Mouse (Mus musculus) embryonic fibroblast, embryonic 13.5 days (primary cell): ENCODE results near the gene Arx.

Experiments used
- CTCF ChIP-seq: IDR thresholded peaks from 2 replicates; pipeline ENCODE4 v1.5.1; 2011; ENCODE audit warnings: mild to moderate bottlenecking, control low read depth, low read length, moderate library complexity, borderline replicate concordance; ENCODE audit not compliant: insufficient read depth
- POLR2A ChIP-seq: IDR thresholded peaks from 2 replicates; pipeline ENCODE4 v1.6.1; 2011; ENCODE audit warnings: low read depth, mild to moderate bottlenecking, control low read depth, low read length, moderate library complexity

DNA sequence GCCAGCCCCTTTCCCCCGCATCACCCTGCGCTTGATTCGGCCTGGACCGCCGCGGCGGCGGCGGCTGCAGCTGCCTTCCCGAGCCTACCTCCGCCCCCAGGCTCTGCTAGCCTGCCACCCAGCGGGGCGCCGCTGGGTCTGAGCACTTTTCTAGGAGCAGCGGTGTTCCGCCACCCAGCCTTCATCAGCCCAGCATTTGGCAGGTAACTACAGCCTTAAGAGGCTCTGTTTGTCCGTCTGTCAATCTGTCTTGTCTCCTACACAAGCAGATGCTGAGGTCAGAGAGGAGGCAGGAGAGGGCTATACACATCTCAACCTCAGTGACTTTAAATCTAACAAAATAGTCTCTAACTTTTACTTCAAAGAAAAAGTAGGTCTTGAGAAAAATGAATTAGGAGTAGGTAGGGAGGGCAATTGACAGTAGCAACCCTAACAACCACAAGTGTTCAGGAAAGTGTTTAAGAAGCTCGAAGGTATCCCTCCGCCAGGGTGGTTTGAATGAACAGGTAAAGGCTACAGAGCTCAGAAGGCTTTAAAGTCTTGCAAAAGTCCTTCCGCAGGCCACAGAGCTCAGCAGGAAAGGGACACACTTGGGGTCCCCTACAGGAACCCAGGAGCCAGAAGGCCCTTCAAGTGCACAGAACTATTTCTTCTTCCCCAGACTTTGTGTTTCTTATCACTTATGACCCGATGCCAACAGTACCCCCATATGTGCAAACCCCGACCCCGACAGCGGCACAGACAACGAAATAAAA, 8.7 kb downstream of the Arx start:
- TF ChIP-seq POLR2A (no peak), CTCF (no peak)
